Mouse (Mus musculus) liver, embryonic 11.5 days (tissue): ENCODE results near the gene Plpp7. TPM values are rescaled to one million over a fixed set of nuclear protein-coding genes. Genes with fewer than 3 reads are reported as not detected.
A peak's percentile ranks its signal among the peaks of the same experiment; 100 is the strongest.

Experiments
- ATAC-seq: fragments of 200-750 bp; cut with Nextera tagmentation; replicated peaks from 2 replicates; pipeline ENCODE4 v1.8.0; 2017; ENCODE audit warnings: moderate number of reproducible peaks, mild to moderate bottlenecking, moderate TSS enrichment, moderate library complexity; ENCODE audit not compliant: low FRiP score
- DNase-seq: peaks from one replicate; pipeline ENCODE4 v3.0.0-alpha.2; 2017; ENCODE audit warnings: low spot score
- H3K27ac ChIP-seq: fragments of 300-500 bp; sonication (generic); 2 replicates; pipeline ENCODE4 v1.5.1; 2014; ENCODE audit warnings: mild to moderate bottlenecking, low read depth, low read length, control low read depth
- H3K27me3 ChIP-seq: fragments of 300-500 bp; sonication (generic); replicated peaks from 2 replicates; pipeline ENCODE4 v1.6.1; 2014; ENCODE audit warnings: low read length, mixed read lengths; ENCODE audit not compliant: control insufficient read depth, insufficient read depth
- H3K36me3 ChIP-seq: fragments of 300-500 bp; sonication (generic); 2 replicates; pipeline ENCODE4 v1.6.1; 2014; ENCODE audit warnings: mild to moderate bottlenecking, low read length, moderate library complexity, mixed read lengths; ENCODE audit not compliant: control insufficient read depth, insufficient read depth
- H3K4me1 ChIP-seq: fragments of 300-500 bp; sonication (generic); replicated peaks from 2 replicates; pipeline ENCODE4 v1.6.1; 2014; ENCODE audit warnings: low read length, mixed read lengths; ENCODE audit not compliant: control insufficient read depth, insufficient read depth
- H3K4me2 ChIP-seq: fragments of 300-500 bp; sonication (generic); 2 replicates; pipeline ENCODE4 v1.6.1; 2014; ENCODE audit warnings: mild to moderate bottlenecking, control low read depth, moderate library complexity
- H3K4me3 ChIP-seq: fragments of 300-500 bp; sonication (generic); 2 replicates; pipeline ENCODE4 v1.5.1; 2014; ENCODE audit warnings: low read depth, low read length, control low read depth
- H3K9ac ChIP-seq: fragments of 300-500 bp; sonication (generic); 2 replicates; pipeline ENCODE4 v1.6.1; 2014; ENCODE audit warnings: low read depth, low read length, control low read depth
- H3K9me3 ChIP-seq: fragments of 300-500 bp; sonication (generic); 2 replicates; pipeline ENCODE4 v1.6.1; 2016; ENCODE audit warnings: low read length, inconsistent platforms, mixed read lengths; ENCODE audit not compliant: control insufficient read depth
- WGBS: fragments of 180-500 bp; shearing (Covaris S2); extraction: QIAGEN DNeasy Blood & Tissue Kit; methylation state at CpG from one replicate; pipeline ENCODE4 v1.1.7; 2014; 5-methylcytosine and 5-hydroxymethylcytosine counted together
- polyA plus RNA-seq: library from polyadenylated mRNA; unstranded; fragments of >200 nt; fragmentation: Nextera tagmentation; extraction: Ambion mirVana; gene quantifications from 2 replicates; pipeline ENCODE4 v1.2.1, GENCODE M21; 2014

Plpp7 gene
- polyA plus RNA-seq, 1 experiment from 2014 or later = 5.3 TPM

GRCm38 (mm10) chr2:32130435-32130834, 35.1 kb downstream of the Plpp7 start:
- H3K27ac ChIP-seq = peak overlapping the region; percentile 83
- H3K9me3 ChIP-seq = no peaks in the 10 kb centered on the region
- peaks cover 59% of the 10 kb centered on the region for H3K4me1 ChIP-seq
- H3K9ac ChIP-seq = peak overlapping the region; percentile 59
- WGBS = 31% methylated on average over 6 of the region's 6 CpGs
- peak overlapping the region; percentile 51 for H3K4me2 ChIP-seq
- no peak overlapping the region for H3K4me3 ChIP-seq
- DNase-seq (no peak), ATAC-seq (no peak)
- H3K27me3 ChIP-seq = no peaks in the 10 kb centered on the region
- H3K36me3 ChIP-seq = no peaks in the 10 kb centered on the region

GRCm38 (mm10) chr2:32131205-32131834, 36.0 kb downstream of the Plpp7 start:
- Histone ChIP-seq H3K9me3 (no peaks in the 10 kb centered on the region), H3K4me3 (no peak overlapping the region), H3K9ac (peak overlapping the region; percentile 59), H3K4me1 (peaks cover 55% of the 10 kb centered on the region), H3K4me2 (peak overlapping the region; percentile 51), H3K27me3 (no peaks in the 10 kb centered on the region), H3K27ac (peak overlapping the region; percentile 83), H3K36me3 (no peaks in the 10 kb centered on the region)
- DNase-seq (no peak), ATAC-seq (no peak)
- 38% methylated on average over 9 of the region's 9 CpGs for WGBS

DNA sequence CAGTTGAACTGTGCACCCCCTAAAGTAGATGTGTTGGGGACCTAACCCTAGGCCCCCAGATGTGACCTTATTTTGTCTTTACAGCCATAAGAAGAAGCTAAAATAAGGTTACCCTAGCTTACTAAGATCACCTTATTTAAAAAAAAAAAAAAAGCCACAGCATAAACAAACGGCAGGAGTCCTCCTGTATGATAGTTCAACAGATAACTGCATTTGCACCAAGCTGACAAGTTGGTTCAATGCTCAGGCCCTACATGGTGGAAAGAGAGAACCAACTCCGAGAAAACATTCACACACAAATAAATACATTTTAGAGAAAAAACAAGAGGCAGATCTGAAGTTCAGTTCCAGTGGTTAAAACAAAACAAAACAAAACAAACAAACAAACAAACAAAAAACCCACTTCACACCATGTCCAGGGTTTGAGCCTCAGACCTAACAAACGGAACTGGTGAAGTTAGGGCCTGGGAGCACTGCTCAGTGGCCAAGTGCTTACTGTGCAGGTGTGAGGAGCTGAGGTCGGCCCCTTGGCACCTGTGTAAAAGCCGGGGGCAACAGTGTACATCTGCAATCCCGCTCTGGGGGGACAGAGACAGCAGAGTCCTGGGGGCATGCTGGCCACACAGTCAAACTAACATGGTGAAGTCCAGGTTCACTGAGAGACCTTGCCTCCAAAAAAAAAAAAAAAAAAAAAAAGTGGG, 36.7 kb downstream of the Plpp7 start:
- ATAC-seq (no peak), DNase-seq (no peak)
- 62% methylated on average over 6 of the region's 6 CpGs for WGBS
- peak overlapping the region; percentile 50 for H3K4me2 ChIP-seq
- no peaks in the 10 kb centered on the region for H3K27me3 ChIP-seq
- H3K36me3 ChIP-seq = no peaks in the 10 kb centered on the region
- peak overlapping the region; percentile 59; the same call in 1 of the 2 replicates for H3K9ac ChIP-seq
- H3K4me1 ChIP-seq = peaks cover 52% of the 10 kb centered on the region
- no peaks in the 10 kb centered on the region for H3K9me3 ChIP-seq
- H3K27ac ChIP-seq = peak overlapping the region; percentile 83
- peak overlapping the region; percentile 25; the same call in 1 of the 2 replicates for H3K4me3 ChIP-seq

GRCm38 (mm10) chr2:32132567-32132992, 37.3 kb downstream of the Plpp7 start:
- WGBS = 3% methylated on average over 12 of the region's 12 CpGs
- ATAC-seq (peak; percentile 62), DNase-seq (peak; percentile 87)

GRCm38 (mm10) chr2:32134039-32134438, 38.7 kb downstream of the Plpp7 start:
- Histone ChIP-seq H3K27ac (no peak overlapping the region), H3K4me3 (no peak overlapping the region), H3K4me1 (peaks cover 39% of the 10 kb centered on the region), H3K27me3 (no peaks in the 10 kb centered on the region), H3K9ac (no peak overlapping the region), H3K9me3 (no peaks in the 10 kb centered on the region), H3K36me3 (no peaks in the 10 kb centered on the region), H3K4me2 (no peak overlapping the region)
- WGBS = 7% methylated on average over 2 of the region's 2 CpGs
- no peak for ATAC-seq
- DNase-seq = peak; percentile 80

More at GRCm38 (mm10) chr2:32132567-32132992, 37.3 kb downstream of the Plpp7 start:
- peak overlapping the region; percentile 25; the same call in 1 of the 2 replicates for H3K4me3 ChIP-seq
- H3K4me1 ChIP-seq = peaks cover 48% of the 10 kb centered on the region
- no peaks in the 10 kb centered on the region for H3K27me3 ChIP-seq
- peak overlapping the region; percentile 50 for H3K4me2 ChIP-seq
- H3K9me3 ChIP-seq = no peaks in the 10 kb centered on the region
- no peaks in the 10 kb centered on the region for H3K36me3 ChIP-seq
- no peak overlapping the region for H3K9ac ChIP-seq
- H3K27ac ChIP-seq = peak overlapping the region; percentile 83

- Histone ChIP-seq H3K9me3 (no peaks in the 10 kb centered on the region), H3K4me1 (peaks cover 6% of the 10 kb centered on the region; the same call in 1 of the 2 replicates), H3K27me3 (no peaks in the 10 kb centered on the region), H3K27ac (peak overlapping the region; percentile 86), H3K36me3 (no peaks in the 10 kb centered on the region), H3K9ac (peak overlapping the region; percentile 77), H3K4me2 (peak overlapping the region; percentile 91), H3K4me3 (peak overlapping the region; percentile 60)
- DNase-seq (peak; percentile 95), ATAC-seq (peak; percentile 89)
- WGBS = under 1% methylated on average over 40 of the region's 40 CpGs
These were observed 42.4 kb downstream of the Plpp7 start for GRCm38 (mm10) chr2:32137667-32138266.

DNA sequence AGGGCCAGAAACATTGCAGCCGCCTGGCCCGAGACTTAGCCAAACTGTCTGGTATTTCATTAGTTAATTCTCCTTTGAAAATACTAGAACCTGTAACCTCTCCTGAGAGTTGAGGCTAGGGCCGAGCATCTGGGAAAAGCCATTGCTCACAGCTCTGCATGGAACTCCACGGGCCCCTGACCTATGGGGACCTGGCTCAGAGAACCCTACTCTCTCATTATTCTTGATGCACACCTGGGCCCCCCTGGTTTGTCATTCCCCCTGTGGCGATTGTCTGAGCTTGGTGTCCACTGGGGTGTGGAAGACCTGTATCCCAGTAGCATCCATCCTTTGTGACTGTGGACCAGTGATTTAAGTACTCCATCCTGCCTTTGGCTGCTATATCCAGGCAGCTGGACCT, 44.0 kb downstream of the Plpp7 start:
- no peak overlapping the region for H3K27ac ChIP-seq
- H3K27me3 ChIP-seq = no peaks in the 10 kb centered on the region
- no peak overlapping the region for H3K4me3 ChIP-seq
- 0 out of 2 replicates have a peak, but pooled peaks cover 3% of the 10 kb centered on the region for H3K4me1 ChIP-seq
- DNase-seq (no peak), ATAC-seq (no peak)
- H3K4me2 ChIP-seq = no peak overlapping the region
- no peaks in the 10 kb centered on the region for H3K9me3 ChIP-seq
- H3K9ac ChIP-seq = no peak overlapping the region
- WGBS = 83% methylated on average over 5 of the region's 5 CpGs
- H3K36me3 ChIP-seq = no peaks in the 10 kb centered on the region

GRCm38 (mm10) chr2:32140498-32140934, 45.2 kb downstream of the Plpp7 start:
- H3K4me3 ChIP-seq = no peak overlapping the region
- no peak overlapping the region for H3K9ac ChIP-seq
- H3K4me1 ChIP-seq = 0 out of 2 replicates have a peak, but pooled peaks cover 3% of the 10 kb centered on the region
- no peak overlapping the region for H3K4me2 ChIP-seq
- 63% methylated on average over 4 of the region's 4 CpGs for WGBS
- H3K27ac ChIP-seq = no peak overlapping the region
- H3K9me3 ChIP-seq = no peaks in the 10 kb centered on the region
- no peaks in the 10 kb centered on the region for H3K27me3 ChIP-seq
- ATAC-seq (no peak), DNase-seq (no peak)
- H3K36me3 ChIP-seq = no peaks in the 10 kb centered on the region
